Mouse (Mus musculus) megakaryocyte progenitor cell, adult 5-6 weeks (primary cell): Measurements from ENCODE around the gene Det1. TPM values are rescaled to one million over a fixed set of nuclear protein-coding genes. Genes with fewer than 3 reads are reported as not detected.
A peak's percentile ranks its signal among the peaks of the same experiment; 100 is the strongest.

Experiments used
- ATAC-seq: replicated peaks from 2 replicates; pipeline ENCODE4 v1.8.0; 2016; ENCODE audit warnings: mild to moderate bottlenecking, moderate TSS enrichment, inconsistent platforms; ENCODE audit not compliant: poor library complexity
- total RNA-seq, 2 experiments: library from RNA; stranded (forward) in 1 of 2; stranded (reverse) in 1 of 2; fragments of 157-497, 149-512 nt in 1 of 2; fragments of 200-1000 nt in 1 of 2; gene quantifications; 2 replicates each; pipeline versions ENCODE4 v1.2.3 to v1.2.4; 2015 to 2017

Gene Det1
- total RNA-seq, 2 experiments from 2014 or later: 15.5 to 16.1 TPM

GRCm38 (mm10) chr7:78787793-78788380 lies 59.2 kb downstream of the Det1 start:
- no peak for ATAC-seq

- no peak for ATAC-seq
Observed at GRCm38 (mm10) chr7:78785906-78786305, 61.2 kb downstream of the Det1 start.

GRCm38 (mm10) chr7:78782639-78783581 lies 64.2 kb downstream of the Det1 start, which contains the start of the genes Mrps11 and Mrpl46:
Mrps11 (plus strand) TSS chr7:78783119.
Mrpl46 (minus strand) TSS chr7:78783531.
- ATAC-seq: peak; percentile 99

DNA sequence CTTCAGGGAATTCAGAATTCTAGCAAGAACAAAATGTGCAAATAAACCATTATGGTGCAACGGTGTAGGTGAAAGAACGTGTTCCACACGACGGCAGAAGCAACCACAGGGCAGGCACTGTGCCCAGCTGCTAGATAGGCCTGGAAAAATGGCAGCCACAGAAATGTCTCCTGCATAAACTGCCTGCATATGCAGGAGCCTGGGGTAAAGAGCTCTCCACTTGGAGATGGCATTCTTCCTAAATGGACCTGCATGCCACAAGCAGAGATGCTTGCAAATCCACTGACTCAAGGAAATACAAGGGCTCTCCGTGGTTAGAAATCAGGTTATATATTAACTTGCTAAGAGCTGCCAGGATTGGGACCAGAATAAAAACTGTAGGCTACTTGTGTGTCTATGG lies 68.3 kb downstream of the Det1 start:
- ATAC-seq: no peak

Other genes with a start within 250 kb of the Det1 start
- not detected in 2 replicates for gene Ntrk3, start 109.3 kb downstream of the Det1 start, total RNA-seq (2015)
- gene Ntrk3, start 109.3 kb downstream of the Det1 start, total RNA-seq (2017): not detected in 2 replicates
- gene Mrps11, start 64.1 kb downstream of the Det1 start, total RNA-seq (2015): 36.7 and 37.1 TPM in 2 replicates
- gene Mrps11, start 64.1 kb downstream of the Det1 start, total RNA-seq (2017): 43.5 and 71.5 TPM in 2 replicates
- 37.5 and 50.6 TPM in 2 replicates for gene Mrpl46, start 63.7 kb downstream of the Det1 start, total RNA-seq (2015)
- gene Mrpl46, start 63.7 kb downstream of the Det1 start, total RNA-seq (2017): 43.6 and 57.2 TPM in 2 replicates
- gene Aen, start 48.6 kb upstream of the Det1 start, total RNA-seq (2015): 14.8 and 15.1 TPM in 2 replicates
- gene Aen, start 48.6 kb upstream of the Det1 start, total RNA-seq (2017): 39.7 and 46.6 TPM in 2 replicates
- gene Isg20, start 66.2 kb upstream of the Det1 start, total RNA-seq (2015): 25.3 and 35.0 TPM in 2 replicates
- 7.7 and 8.0 TPM in 2 replicates for gene Isg20, start 66.2 kb upstream of the Det1 start, total RNA-seq (2017)
- not detected in 2 replicates for gene Acan, start 206.2 kb upstream of the Det1 start, total RNA-seq (2015)
- not detected in 2 replicates for gene Acan, start 206.2 kb upstream of the Det1 start, total RNA-seq (2017)